Mouse (Mus musculus): ENCODE measurements at regions not wholly inside any gene's neighbourhood (a gene's known extent, or its start where the extent isn't known, plus 50 kb on each side); places are given as distances from the start of the nearest gene placed in this dataset.

GRCm38 (mm10) chr4:135057286-135057685, 63.2 kb upstream of the Runx3 start:
- TF ChIP-seq CTCF (IDR thresholded peaks at IDR 0.05; ENCODE audit: control insufficient read depth, insufficient read depth, low read length) (no peak), POLR2A (IDR thresholded peaks at IDR 0.05; ENCODE audit: borderline replicate concordance, control insufficient read depth, low read depth, low read length) (no peak)
